Mouse (Mus musculus) megakaryocyte, embryonic 14.5 days (primary cell): ENCODE data around the gene Tctex1d1.

ENCODE experiments used
- FLI1 ChIP-seq: IDR thresholded peaks from 2 replicates; pipeline ENCODE4 v1.6.1; 2012; ENCODE audit warnings: low read length, inconsistent platforms, mixed read lengths
- GATA1 ChIP-seq: IDR thresholded peaks from 3 replicates; pipeline ENCODE4 v1.6.1; 2012; ENCODE audit warnings: mixed read lengths, low read length, inconsistent platforms, borderline replicate concordance

GRCm38 (mm10) chr4:102972071-102972470, 6.3 kb upstream of the Tctex1d1 start:
- TF ChIP-seq GATA1 (no peak), FLI1 (no peak)
